Mouse (Mus musculus) hematopoietic stem cell, adult 5-6 weeks (primary cell): ENCODE measurements around the gene Xrra1. TPM values are rescaled to one million over a fixed set of nuclear protein-coding genes. Genes with fewer than 3 reads are reported as not detected.

Experiments
- ATAC-seq, 2 experiments: fragments of 125-278 bp in 1 of 2; replicated peaks in 1 of 2; 2 replicates each; pipeline ENCODE4 v1.8.0; 2016 to 2017; ENCODE audit warnings: inconsistent platforms in 2 of 2, mild to moderate bottlenecking in 2 of 2, moderate number of reproducible peaks in 2 of 2, low read depth in 1 of 2, moderate TSS enrichment in 1 of 2; ENCODE audit not compliant: low FRiP score in 2 of 2, poor library complexity in 2 of 2, severe bottlenecking in 2 of 2, insufficient read depth in 1 of 2, low TSS enrichment in 1 of 2
- total RNA-seq: library from RNA; stranded (forward); fragments of 172-1452, 232-1000 nt; gene quantifications from 2 replicates; pipeline ENCODE4 v1.2.3, GENCODE M21; 2017

Gene Xrra1
- total RNA-seq, 1 experiment from 2014 or later = not detected

GRCm38 (mm10) chr7:99878254-99878653, 19.3 kb downstream of the Xrra1 start:
- no peak for ATAC-seq

GRCm38 (mm10) chr7:99887230-99887735, 28.4 kb downstream of the Xrra1 start:
- ATAC-seq = no peak

GRCm38 (mm10) chr7:99887743-99888142, 28.8 kb downstream of the Xrra1 start:
- no peak for ATAC-seq

- ATAC-seq = peak; percentile 75 to 80
Measured at GRCm38 (mm10) chr7:99889175-99889880, 30.4 kb downstream of the Xrra1 start.

- no peak for ATAC-seq
Measured at GRCm38 (mm10) chr7:99890168-99890755, 31.3 kb downstream of the Xrra1 start.

- no peak for ATAC-seq
Measured at GRCm38 (mm10) chr7:99891471-99891870, 32.6 kb downstream of the Xrra1 start.

- ATAC-seq = no peak
Measured at GRCm38 (mm10) chr7:99892351-99892750, 33.4 kb downstream of the Xrra1 start.

GRCm38 (mm10) chr7:99893967-99894366, 35.1 kb downstream of the Xrra1 start:
- no peak for ATAC-seq

- ATAC-seq = no peak
Measured at GRCm38 (mm10) chr7:99894478-99894877, 35.6 kb downstream of the Xrra1 start.

GRCm38 (mm10) chr7:99896905-99897304, 38.0 kb downstream of the Xrra1 start:
- no peak for ATAC-seq

GRCm38 (mm10) chr7:99902208-99902607, 43.3 kb downstream of the Xrra1 start:
- ATAC-seq = no peak

GRCm38 (mm10) chr7:99902918-99903665, 44.2 kb downstream of the Xrra1 start:
- no peak for ATAC-seq

GRCm38 (mm10) chr7:99904421-99905005, 45.6 kb downstream of the Xrra1 start:
- no peak for ATAC-seq

- no peak for ATAC-seq
Measured at GRCm38 (mm10) chr7:99906346-99906745, 47.4 kb downstream of the Xrra1 start.

- no peak for ATAC-seq
Measured at GRCm38 (mm10) chr7:99907463-99907862, 48.5 kb downstream of the Xrra1 start.

GRCm38 (mm10) chr7:99911038-99911437, 52.1 kb downstream of the Xrra1 start:
- ATAC-seq = no peak

- no peak for ATAC-seq
Measured at GRCm38 (mm10) chr7:99914316-99914715, 55.4 kb downstream of the Xrra1 start.

- no peak for ATAC-seq
Measured at GRCm38 (mm10) chr7:99915511-99915910, 56.6 kb downstream of the Xrra1 start.
